Mouse (Mus musculus): ENCODE results near the gene Fut2.
"Not testable (repeated sequence)": the region's sequence is repeated elsewhere in the genome, so short reads cannot be mapped to it uniquely, and the experiment has no call there.

Gene Fut2

DNA sequence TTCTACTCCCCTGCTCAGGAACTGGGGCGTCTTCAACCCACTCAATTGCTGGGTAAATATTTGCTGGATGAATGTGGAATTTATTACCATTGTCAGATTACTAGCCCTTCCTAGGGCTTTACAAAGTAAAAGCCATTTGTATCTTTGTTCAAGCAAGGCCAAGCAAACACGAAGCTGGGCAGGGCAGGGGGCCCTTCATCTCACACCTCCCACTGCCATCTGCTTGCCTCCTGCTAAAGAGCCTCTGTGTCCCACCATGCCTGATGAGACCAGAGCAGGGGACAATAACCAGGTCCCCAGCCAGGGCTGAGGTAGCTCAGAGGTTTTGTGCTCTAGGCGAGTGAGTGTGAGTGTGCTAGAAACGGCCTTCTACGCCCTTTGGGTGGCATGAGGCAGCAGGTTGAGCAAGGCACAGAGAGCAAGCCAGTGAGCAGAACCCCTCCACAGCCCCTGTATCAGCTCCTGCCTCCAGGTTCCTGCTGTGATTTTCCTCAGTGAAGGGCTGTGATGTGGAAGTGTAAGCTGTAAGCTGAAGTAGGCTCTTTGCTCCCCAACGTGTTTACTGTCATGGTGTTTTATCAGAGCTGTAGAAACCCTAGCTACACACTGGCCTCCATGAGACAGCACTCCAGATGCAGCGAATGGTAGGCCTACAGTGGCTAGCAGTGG is 11.6 kb upstream of the Fut2 start:
- no peak for DNase-seq (ENCODE audit: low read depth, low spot score)

- DNase-seq (ENCODE audit: low read depth, low spot score): no peak
Measured at GRCm38 (mm10) chr7:45668921-45669320, 2.7 kb upstream of the Fut2 start.

- DNase-seq (ENCODE audit: low read depth, low spot score): no peak
Measured at GRCm38 (mm10) chr7:45667761-45668160, 1.6 kb upstream of the Fut2 start.

DNA sequence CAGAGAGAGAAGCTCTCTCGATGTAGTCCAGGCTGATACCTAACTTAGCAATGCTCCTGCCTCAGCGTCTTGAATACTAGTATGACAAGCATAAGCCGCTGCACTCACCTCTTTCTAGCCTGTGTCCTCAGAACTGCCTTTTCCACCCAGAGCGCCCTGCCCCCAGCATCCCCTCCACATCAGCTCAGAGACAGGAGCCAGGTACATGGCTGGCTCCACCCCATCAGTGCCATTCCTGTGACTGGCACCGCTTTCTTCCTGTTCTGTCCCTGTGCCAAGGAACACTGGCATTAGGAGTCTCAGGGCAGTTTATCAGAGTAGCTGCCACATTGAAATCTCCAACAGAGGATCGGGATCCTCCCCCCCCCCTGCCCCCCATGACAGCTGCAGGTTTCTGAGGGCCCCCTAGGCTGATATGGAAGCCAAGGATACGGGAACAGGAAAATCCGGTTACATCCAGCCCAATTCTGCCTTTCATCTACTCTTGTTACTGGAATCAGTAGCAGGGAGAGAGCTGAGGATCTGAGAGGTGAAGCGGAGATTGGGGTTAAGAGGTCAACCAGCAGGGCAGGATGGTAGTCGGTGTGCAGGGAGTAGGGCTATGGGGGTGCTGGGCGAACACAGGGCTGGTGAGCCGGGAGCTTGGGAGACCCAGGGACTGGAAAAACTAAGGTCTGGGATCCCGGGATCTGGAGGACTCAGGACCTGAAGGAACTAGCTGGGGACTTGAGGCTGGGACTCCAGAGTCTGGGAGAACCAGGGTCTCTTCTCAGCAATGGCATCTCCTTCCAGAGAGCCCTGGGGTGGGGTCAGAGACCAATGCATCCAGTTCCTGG is 673 bp downstream of the Fut2 start:
- DNase-seq (ENCODE audit: low read depth, low spot score): no peak

DNA sequence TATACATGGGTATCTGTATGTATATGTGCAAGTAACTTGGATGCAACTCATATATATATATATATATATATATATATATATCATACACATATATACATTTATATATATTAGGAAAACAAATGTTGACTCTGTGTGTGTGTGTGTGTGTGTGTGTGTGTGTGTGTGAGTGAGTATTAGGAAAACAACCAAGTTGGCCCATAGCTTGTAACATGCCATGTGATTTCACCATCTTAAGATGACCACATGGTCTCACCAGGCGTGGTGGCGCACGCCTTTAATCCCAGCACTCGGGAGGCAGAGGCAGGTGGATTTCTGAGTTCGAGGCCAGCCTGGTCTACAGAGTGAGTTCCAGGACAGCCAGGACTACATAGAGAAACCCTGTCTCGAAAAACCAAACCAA is 4.5 kb downstream of the Fut2 start:
- DNase-seq (ENCODE audit: low read depth, low spot score): not testable (repeated sequence)

GRCm38 (mm10) chr7:45660746-45661478 is 5.3 kb downstream of the Fut2 start:
- no peak for DNase-seq (ENCODE audit: low read depth, low spot score)

DNA sequence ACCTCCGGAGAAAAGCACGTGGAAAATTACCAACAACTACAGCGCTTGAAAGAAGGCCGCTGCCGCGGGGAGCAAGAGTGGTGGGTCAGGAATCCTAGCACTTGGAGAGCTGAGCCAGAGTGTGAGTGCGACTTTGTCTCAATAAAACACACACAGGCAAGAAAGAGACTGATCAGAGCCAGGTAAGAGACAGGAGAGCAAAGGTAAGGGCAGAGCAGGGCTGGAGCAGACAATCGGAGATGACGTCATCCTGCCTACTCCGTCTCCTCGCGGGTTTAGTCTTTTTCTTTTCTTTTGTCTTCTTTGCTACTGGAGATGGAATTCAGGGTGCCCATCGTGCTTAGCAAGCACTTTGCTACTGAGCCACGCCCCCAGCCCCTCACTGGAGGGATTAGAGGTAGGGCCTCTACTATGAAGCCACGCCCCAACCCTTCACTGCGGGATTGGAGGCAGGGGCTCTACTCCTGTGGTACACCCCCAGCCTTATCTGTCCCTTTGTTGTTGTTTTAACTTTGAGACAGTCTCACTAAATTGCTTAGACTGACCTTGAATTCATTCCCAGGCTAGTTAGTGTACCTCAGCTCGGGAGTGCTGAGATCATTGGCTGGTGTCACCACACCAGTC is 11.7 kb downstream of the Fut2 start:
- DNase-seq (ENCODE audit: low read depth, low spot score): no peak

GRCm38 (mm10) chr7:45650484-45650883 is 15.7 kb downstream of the Fut2 start:
- DNase-seq (ENCODE audit: low read depth, low spot score): not testable (repeated sequence)

DNA sequence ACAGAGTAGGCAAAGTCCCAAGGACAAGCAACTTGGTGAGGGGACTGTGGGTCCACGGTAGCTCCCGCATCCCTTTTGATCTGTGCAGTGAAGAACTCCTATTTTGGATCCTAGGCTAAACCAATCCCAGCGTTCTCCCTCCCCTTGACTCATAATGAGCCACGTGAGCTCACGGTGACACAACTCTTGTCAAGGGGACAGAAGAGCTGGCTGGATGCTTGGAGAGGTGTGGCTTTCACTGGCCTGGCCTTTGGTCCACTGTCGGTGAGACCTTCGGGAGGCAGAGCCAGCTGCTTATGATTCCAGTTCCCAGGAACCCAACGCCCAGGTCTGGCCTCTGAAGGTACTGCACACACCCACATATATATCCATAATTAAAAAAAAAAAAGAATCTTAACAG is 16.8 kb downstream of the Fut2 start:
- DNase-seq (ENCODE audit: low read depth, low spot score): no peak

GRCm38 (mm10) chr7:45646671-45647070 is 19.5 kb downstream of the Fut2 start:
- no peak for DNase-seq (ENCODE audit: low read depth, low spot score)

DNA sequence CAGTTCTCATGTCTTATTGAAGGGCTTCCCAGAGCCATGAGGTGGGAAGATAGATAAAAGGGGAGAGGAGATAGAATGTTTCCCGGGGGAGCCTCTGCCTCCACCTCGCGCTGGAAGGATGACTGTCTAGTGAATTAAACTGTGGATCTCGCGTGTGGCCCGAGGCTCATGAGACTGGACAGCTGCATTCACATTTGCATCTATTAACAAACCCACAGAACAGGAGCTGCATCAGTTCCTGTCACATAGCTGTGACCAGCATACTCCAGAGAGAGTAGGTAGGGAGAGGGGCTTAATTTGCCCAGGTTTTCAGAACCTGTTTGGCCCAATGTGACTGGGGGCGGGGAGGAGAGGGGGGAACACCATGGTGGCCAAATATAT is 20.6 kb downstream of the Fut2 start:
- no peak for DNase-seq (ENCODE audit: low read depth, low spot score)

DNA sequence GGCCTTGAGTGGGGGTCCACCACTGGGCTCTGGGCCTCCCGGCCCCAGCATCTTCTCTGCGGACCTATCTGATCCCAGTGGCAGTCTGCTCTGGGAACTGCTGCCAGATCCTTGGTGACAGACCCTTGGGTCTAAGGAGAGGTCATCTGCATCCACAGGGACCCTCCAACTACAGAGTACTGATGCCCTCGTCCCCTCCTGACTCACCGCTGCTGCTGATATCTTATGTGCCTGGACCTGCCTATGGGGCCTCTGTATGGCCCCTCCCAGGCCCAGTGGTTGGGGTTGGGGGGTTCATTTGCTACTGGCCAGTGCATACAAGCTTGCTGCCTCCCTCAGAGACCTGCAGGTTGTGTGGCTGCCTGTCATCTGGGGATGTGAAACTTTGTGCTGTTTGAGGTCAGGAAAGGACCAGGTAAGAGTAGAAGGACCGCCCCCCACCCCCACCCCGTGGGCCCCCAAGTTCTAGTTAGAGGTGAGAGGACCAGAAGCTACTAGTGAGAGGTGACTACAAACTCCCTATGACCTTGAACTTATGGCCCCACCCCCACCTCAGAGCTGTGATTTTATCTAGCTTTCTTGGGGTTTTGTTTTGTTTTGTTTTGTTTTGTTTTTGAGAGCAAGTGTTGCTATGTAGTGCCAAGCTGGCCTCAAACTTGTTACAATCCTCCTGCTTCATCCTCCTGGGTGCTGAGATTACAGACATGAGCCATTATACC is 21.2 kb downstream of the Fut2 start:
- no peak for DNase-seq (ENCODE audit: low read depth, low spot score)

- peak; percentile 56 for DNase-seq (ENCODE audit: low read depth, low spot score)
Measured at GRCm38 (mm10) chr7:45644183-45644582, 22.0 kb downstream of the Fut2 start.

DNA sequence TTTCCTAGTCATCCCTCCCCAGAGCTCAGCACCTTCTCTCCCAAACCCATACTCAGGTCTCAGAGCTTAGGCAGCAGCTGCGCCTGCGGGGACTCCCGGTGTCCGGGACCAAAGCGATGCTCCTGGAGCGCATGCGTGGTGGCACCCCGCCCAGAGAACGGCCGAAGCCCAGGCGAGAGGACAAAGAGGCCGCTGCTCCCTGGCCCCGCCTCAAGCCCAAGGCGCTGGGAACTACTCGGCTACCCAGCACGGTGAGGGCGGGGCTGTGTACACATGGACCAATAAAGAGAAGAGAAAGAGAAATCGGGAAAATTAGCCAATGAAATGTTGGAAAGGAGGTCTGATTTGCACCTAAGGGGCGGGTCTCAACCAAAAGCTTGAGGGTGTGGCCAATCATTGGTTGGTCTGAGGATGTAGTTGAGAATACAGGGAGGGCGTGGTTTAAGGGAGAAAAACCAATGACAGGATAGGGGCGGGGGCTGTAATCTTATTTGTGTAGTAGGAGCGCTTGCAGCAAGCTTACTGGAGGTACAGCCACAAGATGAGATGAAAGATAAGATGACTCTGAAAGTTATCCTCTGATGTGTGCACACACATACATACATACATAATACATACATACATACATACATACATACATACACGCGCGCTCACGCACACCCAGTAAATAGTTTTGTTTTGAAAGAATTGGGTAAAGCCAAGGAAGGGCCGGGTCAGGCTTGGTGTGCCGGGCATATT is 22.6 kb downstream of the Fut2 start:
- peak; percentile 78 for DNase-seq (ENCODE audit: low read depth, low spot score)

DNA sequence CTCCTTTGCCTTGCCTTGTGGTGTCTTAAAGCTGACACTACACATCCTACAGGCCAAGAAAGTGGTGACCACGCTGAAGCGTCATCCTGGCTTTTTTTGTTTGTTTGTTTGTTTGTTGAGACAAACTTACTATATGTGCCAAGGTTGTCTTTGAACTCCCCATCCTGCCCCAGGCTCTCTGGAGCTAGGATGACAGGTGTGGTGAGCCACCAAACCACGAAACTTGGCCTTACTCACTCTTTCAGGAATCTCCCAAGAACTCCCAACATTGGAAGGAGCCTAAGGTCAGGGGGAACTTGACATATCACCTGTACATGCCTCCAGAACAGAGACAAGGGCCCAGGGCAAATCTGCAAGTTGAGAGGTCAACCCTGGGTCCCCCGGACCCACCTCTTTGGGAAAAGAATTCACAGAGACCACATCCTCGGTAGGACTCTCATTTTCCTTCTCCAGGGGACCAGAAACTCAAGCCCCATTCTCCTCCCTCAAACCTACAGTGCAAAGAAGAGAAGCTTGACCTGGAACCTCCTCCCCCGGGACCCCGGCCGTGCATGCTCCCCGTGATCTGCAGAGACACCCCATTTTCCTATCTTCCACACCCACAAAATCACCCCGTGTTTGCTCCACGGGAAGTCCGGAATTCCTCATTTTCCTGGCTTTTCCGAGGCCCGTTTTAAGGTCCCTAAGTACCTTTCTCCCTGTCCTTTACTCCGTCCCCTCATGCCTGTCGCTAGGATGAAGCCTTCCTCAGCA is 23.5 kb downstream of the Fut2 start:
- no peak for DNase-seq (ENCODE audit: low read depth, low spot score)

- DNase-seq (ENCODE audit: low read depth, low spot score): no peak
Measured at GRCm38 (mm10) chr7:45642083-45642482, 24.1 kb downstream of the Fut2 start.

- no peak for DNase-seq (ENCODE audit: low read depth, low spot score)
Measured at GRCm38 (mm10) chr7:45641391-45642040, 24.7 kb downstream of the Fut2 start.

GRCm38 (mm10) chr7:45640191-45640957 is 25.8 kb downstream of the Fut2 start:
- DNase-seq (ENCODE audit: low read depth, low spot score): no peak

DNA sequence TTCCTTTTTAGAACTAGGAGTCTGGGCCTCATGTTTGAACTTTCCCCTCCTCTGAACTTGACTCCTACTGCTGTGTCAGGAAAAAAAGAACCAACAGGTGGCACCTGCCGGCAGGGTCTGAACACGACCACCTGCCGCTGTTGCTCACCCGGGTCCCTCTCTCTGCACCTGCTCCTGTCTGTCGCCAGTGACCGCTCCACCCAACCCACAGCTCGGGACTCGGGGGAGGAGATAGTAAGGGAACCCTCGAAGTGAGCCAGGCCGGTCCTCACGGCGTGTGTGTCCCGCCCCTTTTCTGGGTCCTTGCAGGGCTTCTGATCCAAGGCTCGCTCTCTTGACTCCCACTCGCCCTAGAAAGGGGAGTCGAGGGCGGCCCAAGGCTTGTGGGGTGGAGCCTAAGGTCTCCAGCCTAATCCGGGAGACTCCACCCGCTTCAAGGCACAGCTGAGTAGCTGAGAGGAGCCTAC is 26.6 kb downstream of the Fut2 start, which contains the start of gene Mamstr:
Gene Mamstr (plus strand): TSS at position 417 of the 467 bp plus-strand sequence.
- DNase-seq (ENCODE audit: low read depth, low spot score): no peak
